Mouse (Mus musculus): ENCODE measurements around the gene Itga7.

DNA sequence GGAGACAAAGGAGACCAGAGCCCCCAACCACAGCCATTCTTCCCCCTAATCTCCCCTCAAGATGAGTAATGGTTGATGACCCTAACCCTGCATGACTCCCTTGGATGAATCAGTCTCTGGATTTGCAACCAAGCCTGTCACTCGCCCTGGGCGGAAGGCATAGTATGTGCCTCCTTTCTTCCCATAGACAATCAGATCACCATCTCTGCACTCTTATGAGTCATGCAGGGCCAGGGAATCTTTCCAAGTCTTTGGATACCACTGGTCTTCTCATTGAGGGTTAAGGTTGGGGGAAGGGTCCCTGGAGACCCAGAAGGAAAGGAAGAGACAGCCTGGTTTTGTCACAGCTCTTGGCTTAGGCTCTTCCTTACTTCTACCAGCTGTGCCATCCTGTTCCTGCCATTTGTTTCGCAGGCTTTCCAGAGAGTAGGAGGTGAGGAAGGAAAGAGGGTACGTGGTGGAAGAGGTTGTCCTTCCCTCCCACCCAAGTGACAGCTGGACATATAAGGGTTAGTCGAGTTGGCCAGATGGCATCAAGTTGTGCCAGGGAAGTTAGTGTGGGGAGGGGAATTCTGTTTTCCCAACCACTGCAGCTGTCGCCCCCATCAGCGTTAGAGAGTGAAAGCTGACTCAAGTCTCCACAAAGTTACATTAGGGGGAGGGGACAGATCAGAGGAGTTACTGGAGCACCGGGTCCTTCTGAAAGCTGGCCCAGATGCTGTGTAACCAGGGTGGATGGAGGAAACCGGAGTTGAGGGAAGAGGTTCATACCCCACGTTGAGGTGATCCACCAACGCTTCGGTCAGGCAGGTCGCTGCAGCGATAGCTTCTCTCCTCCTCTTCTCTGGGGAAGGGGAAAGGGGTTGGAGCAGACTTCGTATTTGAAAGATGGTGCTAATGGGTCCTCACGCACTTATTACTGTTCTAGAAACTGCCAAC, 11.5 kb upstream of the Itga7 start:
- TF ChIP-seq POLR2A (IDR thresholded peaks at IDR 0.05; ENCODE audit: low read depth, low read length) (no peak; the same call in none of the 2 replicates), CTCF (IDR thresholded peaks at IDR 0.05; ENCODE audit: borderline replicate concordance, insufficient read depth, low read length) (no peak)
